Comparison of ENCODE assay signal across 14 mouse cellular contexts in the genomic region with DNA sequence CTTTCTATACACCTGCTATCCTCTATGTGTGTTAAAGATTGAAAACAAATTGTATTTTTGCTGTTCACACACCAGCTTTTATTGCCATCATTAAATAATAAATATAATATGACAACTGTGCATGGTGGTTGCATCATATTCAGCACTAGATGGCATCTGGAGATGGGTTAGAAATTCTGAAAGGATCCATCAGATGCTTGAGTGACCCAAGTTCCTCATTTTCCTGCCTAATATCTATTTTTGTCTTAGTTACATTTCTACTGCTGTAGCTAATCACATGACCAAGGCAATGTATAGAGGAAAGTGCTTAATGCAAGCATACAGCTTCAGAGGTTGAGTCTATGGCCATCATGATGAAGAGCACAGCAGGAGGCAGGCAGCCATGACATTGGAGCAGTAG.
"Had no signal": no experiment of that assay in that cellular context is flagged by ENCODE, and none has a peak within 500 bp of the region (broad histone marks: within the 10 kb centered on the region; RNA-seq: fewer than 3 reads in every experiment).

No protein-coding gene starts in this region.

- H3K9me3 ChIP-seq: kidney, embryonic 15.5 days; limb, embryonic 13.5 days; midbrain, embryonic 13.5 days had no signal

- H3K36me3 ChIP-seq: kidney, embryonic 15.5 days; limb, embryonic 13.5 days; midbrain, embryonic 13.5 days; neural tube, embryonic 13.5 days had no signal

- H3K9ac ChIP-seq: kidney, embryonic 15.5 days; limb, embryonic 13.5 days; liver, embryonic 14.5 days; midbrain, embryonic 13.5 days; neural tube, embryonic 13.5 days had no signal

- H3K27me3 ChIP-seq: kidney, embryonic 15.5 days; limb, embryonic 13.5 days; midbrain, embryonic 13.5 days; neural tube, embryonic 13.5 days had no signal

- H3K4me1 ChIP-seq: kidney, embryonic 15.5 days; limb, embryonic 13.5 days; midbrain, embryonic 13.5 days had no signal

- ATAC-seq: midbrain, embryonic 13.5 days had no signal

- H3K4me3 ChIP-seq: kidney, embryonic 15.5 days; limb, embryonic 13.5 days; midbrain, embryonic 13.5 days; neural tube, embryonic 13.5 days had no signal

- H3K4me2 ChIP-seq: kidney, embryonic 15.5 days; limb, embryonic 13.5 days; midbrain, embryonic 13.5 days; neural tube, embryonic 13.5 days had no signal

- DNase-seq: kidney, adult 18-20 months; kidney, postnatal 25 days; layer of hippocampus, adult 9-11 months; left cerebral cortex, postnatal 4 days; lung, adult 18-20 months; retina, postnatal 1 day; right cerebral cortex, postnatal 14 days; thymus, adult 18-20 months; thymus, postnatal 14 days had no signal

- H3K27ac ChIP-seq: kidney, embryonic 15.5 days; limb, embryonic 13.5 days; liver, embryonic 14.5 days; midbrain, embryonic 13.5 days; neural tube, embryonic 13.5 days had no signal
